Mouse (Mus musculus) layer of hippocampus, adult 11-12 months (tissue): ENCODE measurements around the gene Mib2.
"Not testable (repeated sequence)": the region's sequence is repeated elsewhere in the genome, so short reads cannot be mapped to it uniquely, and the experiment has no call there.

Experiments
- DNase-seq: peaks from one replicate; pipeline ENCODE4 v3.0.0; 2022; ENCODE audit warnings: low spot score

The Mib2 gene

DNA sequence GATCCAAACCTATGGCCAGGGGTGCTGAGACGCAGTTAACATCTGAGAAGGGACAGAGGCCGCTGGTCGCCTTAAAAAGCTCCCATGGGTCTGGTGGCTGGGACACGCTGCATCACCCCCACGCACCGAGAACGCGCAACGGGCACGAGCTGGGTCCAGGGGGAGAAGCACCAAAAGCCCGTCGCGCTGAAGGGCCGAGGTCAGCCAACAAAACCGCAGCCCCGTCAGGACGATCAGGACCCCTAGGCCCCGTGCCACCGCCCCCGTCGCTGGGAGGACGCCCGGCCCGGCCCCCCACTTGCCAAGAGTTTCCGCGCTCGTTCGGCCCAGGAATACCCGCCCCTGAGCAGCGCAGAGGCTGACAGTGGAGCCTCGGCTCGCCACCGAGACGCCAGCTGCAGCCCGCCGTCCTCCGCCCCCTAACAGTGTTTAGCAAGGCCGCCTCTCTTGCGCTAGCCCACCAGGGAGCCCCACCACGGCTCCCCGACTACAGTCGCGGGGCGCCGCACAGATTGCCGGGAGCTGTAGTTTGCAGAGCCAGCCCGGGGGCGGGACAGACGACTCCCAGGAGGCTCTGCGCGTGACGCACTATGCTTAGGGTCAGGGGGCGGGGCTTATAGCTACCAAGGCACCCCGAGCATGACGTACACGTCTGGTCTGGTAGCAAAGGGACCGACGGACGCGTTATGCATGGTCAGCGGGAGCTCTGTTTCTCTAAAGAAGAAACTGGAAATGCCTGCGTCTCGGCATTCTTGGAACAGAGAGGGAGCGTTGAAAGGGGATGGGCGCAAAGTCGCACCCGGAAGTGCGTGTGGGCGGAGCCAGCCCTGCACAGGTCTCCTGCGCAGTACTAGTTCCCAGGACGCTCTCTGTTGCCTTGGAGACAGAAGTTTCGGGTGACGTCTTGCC, at the start of gene Mib2:
Mib2 (minus strand) TSS at position 510 of the 909 bp plus-strand sequence.
- DNase-seq, result peak; percentile 99

DNA sequence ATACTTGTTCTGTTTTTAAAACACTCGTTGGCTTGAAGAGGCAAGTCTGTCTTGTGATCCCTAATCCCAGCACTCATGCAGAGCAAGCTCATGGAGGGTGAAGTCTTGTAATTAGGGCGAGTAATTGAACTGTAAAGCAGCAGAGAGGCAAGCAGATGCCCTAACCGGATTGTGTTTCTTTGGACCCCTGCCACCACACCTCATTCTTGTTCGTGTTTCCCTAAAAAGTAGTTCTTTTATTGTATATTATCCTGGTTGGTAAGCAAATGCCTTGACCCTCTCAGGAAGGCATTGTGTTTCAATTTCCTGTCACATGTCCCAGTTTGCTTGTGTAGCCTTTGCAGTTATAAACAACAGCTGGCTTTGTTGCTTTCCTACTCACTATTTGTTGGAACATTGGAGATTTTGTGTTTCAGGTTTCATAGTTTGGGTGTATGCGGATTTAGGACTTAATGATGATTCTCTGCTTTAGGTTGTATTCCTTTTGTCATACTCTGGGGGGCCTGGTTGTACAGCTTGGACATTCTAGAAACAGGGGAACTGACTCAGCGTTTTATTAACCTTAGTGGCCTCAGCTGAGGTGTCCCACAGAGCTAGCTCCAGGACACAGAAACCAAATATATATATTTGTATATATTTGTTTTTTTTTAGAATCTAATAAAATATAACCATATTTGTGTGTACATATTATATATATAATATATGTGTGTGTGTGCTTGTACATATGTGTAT, 41.7 kb upstream of the Mib2 start:
- no peak for DNase-seq

DNA sequence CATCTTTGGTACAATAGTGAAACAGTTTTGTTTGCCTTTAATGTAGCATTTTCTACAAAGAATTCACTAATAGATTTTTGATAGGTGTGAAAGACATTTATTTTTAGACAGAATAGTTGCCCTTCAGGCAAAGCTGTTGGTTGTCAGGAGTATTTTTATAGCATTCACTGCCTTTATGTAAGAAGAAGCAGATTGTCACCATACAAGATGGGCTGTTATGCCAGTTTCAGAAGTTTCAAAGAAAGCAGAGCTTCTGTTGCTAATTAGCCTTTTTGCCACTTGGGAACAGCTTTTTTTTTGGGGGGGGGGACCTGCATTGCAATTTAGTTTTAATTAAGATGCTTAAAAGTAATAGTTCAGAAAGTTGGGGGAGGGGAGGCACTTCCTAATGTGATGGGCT, 40.0 kb upstream of the Mib2 start:
- no peak for DNase-seq

DNA sequence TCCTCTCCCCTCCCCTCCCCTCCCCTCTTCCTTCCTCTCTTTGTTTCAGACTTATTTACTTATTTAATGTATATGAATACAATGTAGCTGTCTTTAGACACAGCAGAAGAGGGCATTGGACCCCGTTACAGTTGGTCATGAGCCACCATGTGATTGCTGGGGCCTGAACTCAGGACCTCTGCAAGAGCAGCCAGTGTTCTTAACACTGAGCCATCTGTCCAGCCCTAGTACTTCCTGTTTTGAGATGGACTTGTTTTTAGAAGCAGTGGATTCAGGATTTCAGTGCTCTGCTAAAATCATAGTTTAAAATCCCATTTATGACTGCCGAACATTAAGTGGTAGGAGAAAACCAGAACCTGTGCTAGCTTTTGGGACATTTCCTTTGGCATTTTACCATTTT, 39.6 kb upstream of the Mib2 start:
- no peak for DNase-seq

GRCm38 (mm10) chr4:155705592-155705929, 36.6 kb upstream of the Mib2 start:
- DNase-seq, result no peak

DNA sequence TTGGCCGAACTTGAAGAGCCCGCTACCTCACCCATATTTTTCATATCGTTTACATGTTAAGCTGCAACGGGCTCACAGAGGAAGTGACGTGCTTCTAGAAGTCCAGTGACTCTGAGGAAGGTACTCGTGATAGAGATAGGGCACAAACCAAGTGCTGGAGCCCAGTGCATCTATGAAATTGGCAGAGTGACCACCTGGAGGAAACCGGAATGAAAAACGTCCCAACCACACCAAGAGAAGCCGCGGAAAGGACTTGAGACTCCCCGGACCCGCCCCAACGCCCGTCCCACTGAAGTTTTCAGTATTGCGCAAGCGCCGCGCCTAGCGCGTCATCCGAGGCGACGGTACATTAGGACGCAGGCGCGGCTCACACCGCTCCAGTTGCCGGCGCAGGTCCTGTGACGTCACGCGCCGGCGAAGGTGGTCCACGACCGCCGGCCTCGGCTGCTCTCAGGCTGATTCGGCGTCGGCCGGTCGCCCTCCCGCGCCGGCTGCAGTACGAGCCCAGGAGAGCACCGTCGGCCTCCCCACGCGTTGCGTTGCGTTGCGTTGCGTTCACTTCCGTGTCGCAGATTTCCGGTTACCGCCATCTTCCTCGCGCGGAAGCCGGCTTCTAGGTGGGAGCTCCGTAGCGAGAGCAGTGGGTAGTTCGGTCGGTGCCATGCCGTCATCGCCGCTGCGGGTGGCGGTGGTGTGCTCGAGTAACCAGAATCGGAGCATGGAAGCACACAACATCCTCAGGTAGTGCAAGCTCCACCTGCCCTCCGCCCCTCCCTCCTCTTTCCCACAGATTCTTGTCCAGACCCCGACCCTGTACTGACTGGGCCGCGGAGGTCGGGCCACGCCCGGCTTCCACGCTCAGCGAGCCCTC, 36.0 kb upstream of the Mib2 start, which contains the start of gene Ssu72:
Ssu72 (plus strand) TSS at position 80 of the 871 bp plus-strand sequence.
- DNase-seq, result peak; percentile 95

DNA sequence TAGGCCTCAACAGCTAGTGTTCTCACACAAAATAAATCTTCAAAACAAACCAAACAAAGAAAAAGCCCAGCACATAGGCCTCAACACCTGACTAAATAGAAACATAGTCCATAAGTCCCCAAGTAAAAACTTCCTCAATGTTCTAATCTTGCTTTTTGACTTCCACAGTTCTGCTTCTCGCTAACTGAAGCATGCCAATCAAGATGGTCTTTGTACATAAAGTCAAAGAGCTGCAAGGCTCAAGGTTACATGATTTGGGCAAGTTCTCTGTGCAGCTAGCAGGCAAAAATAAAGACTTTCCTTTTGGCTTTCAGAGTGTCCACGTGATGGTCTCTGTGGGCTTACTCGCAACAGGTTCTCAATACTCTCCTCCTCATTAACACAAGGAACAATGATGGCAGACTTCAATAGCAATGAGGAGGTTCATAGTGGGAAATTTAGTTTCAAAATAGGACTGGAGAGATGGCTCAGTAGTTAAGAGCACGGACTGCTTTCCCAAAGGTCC, 34.5 kb upstream of the Mib2 start:
- no peak for DNase-seq

GRCm38 (mm10) chr4:155700425-155700824, 31.4 kb upstream of the Mib2 start:
- DNase-seq, result no peak

DNA sequence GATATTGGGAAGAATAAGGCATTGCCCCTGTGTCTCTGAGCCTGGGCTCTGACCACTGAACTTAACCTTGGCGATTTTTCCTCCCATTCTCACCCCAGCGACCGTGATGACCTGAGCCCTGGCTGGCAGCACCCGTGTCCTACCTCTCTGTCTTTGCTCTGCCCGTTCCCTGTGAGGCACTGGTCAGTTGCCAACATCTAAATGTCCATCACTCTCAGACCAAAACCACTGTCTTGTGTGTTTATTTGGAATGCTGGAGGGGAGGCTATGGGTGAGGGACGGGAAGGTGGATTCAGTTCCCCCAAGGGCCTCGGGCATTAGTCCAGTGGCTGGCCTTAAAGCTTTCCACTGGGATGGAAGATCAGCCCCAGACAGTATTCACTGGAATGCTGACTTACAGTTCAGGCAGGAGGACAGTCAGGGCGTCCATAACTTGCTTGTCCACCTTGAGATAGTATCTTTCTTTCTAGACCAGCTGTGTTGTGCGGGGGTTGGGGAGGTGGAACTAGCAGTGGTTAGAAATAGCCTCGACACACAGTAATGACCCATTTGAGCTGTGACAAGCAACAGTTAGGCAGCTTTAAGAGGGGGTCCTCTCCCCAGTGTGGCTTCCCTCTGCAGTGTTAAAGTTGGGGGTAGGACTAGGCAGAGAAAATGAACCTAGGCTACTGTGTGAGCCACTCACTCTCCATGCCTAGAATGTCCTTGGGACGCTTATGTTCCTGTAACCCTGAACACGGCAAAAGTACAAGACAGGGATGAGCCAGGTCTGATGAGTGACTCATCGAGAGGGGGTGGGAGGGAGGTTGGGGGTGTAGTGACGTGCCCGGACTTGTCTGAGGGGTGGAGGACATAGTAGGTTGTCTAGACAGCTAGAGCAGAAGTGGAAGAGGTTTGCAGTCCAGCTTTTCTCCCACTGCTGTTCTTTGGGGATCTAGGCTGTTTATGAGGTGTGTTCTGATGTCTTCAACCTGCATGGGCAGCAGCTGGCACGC, 27.6 kb upstream of the Mib2 start:
- DNase-seq, result no peak

DNA sequence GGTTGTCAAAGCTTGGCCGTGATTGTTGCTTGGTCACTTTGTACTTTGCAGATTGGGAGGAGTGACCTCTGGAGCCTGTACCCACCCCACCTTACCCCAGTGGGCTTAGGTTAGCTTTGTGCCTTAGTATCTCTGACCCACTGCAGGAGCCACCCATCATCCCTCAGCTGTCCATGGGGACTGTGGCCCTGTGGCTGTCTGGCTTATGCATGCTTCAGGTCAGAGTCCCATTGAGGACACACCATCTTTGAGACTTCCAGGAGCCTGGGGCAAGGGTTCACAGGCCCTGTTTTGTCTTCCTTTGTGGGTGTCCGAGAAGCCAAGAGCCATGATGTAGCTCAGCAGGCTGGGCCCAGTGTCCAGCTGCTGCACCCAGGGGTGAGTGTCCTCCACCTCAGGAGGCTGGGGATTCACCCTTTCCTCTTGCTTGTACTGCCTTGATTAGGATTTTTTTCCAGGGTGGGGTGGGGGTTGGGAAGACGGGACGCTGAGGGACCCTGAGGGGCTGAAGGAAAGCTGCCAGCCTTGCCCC, 26.6 kb upstream of the Mib2 start:
- no peak for DNase-seq

GRCm38 (mm10) chr4:155694482-155695401, 25.7 kb upstream of the Mib2 start:
- DNase-seq, result peak; percentile 79

GRCm38 (mm10) chr4:155694111-155694481, 25.1 kb upstream of the Mib2 start, which contains the start of gene Fndc10:
Fndc10 (plus strand) TSS chr4:155694342.
- peak; percentile 74 for DNase-seq

GRCm38 (mm10) chr4:155692421-155692820, 23.4 kb upstream of the Mib2 start:
- DNase-seq, result no peak

DNA sequence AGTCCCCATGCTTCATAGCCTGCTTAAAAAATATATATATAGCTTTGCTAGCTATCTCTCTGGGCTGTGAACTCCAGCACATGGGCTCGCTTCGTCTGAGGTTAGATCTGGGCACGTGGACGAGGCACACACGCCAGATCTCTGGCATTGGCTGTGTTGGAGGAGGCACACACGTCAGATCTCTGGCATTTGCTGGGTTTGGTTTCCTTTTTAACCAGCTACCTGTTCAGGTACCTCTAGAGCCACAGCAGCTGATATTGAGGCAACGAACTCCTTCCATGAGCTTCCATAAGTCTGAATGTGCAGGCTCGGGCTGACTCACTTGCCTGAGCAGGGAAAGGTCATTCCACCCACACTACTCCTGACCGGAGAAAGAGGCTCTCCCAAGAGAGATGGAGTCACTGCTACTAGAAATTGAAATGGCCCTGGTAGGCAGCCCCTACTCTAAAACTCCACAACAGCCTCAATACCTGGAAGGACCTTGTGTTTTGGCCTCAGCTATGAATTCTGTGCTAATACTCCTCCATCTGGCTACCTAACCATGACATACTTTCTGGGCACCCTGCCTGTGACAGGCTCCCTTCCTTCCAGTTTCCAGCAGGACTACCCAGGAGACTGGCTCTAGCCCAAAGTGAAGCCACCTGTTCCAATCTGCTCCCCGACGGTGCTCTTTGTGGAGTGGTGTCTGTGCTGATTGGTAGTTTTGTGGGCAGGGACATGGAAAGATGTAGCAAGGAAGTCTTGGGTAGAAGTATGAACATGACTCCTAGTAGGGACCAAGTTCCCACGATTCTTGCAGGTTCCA, 21.8 kb upstream of the Mib2 start:
- DNase-seq, result peak; percentile 77

DNA sequence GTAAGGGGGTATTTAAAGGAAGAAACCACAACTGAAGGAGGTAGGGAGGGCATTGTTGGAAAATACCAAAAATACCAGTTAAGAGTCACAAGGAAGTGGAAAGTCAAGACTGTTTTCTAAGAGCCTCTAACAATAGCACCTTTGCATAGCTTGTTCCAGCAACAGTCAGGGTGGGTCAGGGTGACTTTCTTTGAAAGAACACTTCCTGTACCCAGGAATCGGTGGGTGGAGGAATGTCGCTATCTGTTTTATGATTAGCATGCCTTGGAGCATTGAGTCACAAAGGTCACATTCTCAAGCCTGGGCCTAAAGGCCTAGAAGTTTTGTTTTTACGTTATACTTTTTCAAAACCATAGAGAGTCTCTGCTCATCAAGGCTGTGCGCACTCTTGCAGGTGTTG, 18.8 kb upstream of the Mib2 start:
- DNase-seq, result not testable (repeated sequence)

GRCm38 (mm10) chr4:155683670-155684277, 14.8 kb upstream of the Mib2 start:
- DNase-seq, result not testable (repeated sequence)

DNA sequence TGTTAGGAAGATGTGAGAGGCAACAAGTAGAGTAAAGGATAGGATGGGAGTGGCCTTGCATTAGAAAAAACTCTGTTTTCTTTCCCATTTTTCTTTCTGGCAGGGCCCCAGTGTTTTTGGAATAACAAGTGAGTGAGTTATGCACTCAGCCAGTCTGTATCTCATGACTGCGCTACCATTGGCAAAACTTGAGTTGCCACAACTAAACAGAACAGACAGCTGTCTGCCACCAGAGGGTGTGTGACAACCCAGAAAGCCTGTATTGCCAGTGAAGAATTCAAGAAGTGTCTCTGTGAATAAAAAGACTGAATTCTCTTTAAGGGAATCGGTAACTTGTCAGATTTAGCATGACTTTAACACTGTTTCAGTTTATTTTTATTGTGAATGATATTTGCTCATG, 7.0 kb upstream of the Mib2 start:
- peak; percentile 35 for DNase-seq

DNA sequence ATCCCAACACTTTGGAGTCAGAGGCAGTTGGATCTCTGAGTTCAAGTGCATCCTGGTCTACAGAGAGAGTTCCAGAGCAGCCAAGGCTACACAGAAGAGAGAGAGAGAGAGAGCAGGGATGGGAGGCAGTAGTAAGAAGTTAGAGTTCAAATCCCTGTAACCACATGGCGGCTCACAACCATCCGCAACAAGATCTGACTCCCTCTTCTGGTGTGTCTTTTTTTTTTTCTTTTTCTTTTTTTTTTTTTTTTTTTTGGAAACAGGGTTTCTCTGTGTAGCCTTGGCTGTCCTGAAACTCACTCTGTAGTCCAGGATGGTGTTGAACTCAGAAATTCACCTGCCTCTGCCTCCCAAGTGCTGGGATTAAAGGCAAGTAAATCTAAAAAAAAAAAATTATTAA, 3.1 kb upstream of the Mib2 start:
- no peak for DNase-seq
